Mouse (Mus musculus) stomach, postnatal 0 days (tissue): ENCODE data around the gene Npdc1. TPM values are rescaled to one million over a fixed set of nuclear protein-coding genes. Genes with fewer than 3 reads are reported as not detected.

ENCODE experiments used
- ATAC-seq: fragments of 200-750 bp; cut with Nextera tagmentation; 2 replicates; pipeline ENCODE4 v1.8.0; 2017; ENCODE audit not compliant: low FRiP score, low TSS enrichment
- DNase-seq: peaks from one replicate; pipeline ENCODE4 v3.0.0-alpha.2; 2016; ENCODE audit warnings: low spot score
- H3K27ac ChIP-seq: fragments of 300-500 bp; sonication (generic); replicated peaks from 2 replicates; pipeline ENCODE4 v1.5.1; 2014; ENCODE audit warnings: mild to moderate bottlenecking, control low read depth
- H3K27me3 ChIP-seq: fragments of 300-500 bp; sonication (generic); 2 replicates; pipeline ENCODE4 v1.6.1; 2014; ENCODE audit warnings: low read length; ENCODE audit not compliant: control insufficient read depth, insufficient read depth
- H3K36me3 ChIP-seq: fragments of 300-500 bp; sonication (generic); 2 replicates; pipeline ENCODE4 v1.6.1; 2014; ENCODE audit warnings: low read length, mixed read lengths; ENCODE audit not compliant: control insufficient read depth, insufficient read depth
- H3K4me1 ChIP-seq: fragments of 300-500 bp; sonication (generic); replicated peaks from 2 replicates; pipeline ENCODE4 v1.6.1; 2014; ENCODE audit warnings: antibody characterized with exemption; ENCODE audit not compliant: control insufficient read depth, insufficient read depth
- H3K4me2 ChIP-seq: fragments of 300-500 bp; sonication (generic); replicated peaks from 2 replicates; pipeline ENCODE4 v1.6.1; 2014; ENCODE audit warnings: low read depth, mild to moderate bottlenecking, control low read depth, moderate library complexity
- H3K4me3 ChIP-seq: fragments of 300-500 bp; sonication (generic); 2 replicates; pipeline ENCODE4 v1.5.1; 2014; ENCODE audit warnings: low read depth, low read length, control low read depth
- H3K9ac ChIP-seq: fragments of 300-500 bp; sonication (generic); 2 replicates; pipeline ENCODE4 v1.6.1; 2014; ENCODE audit warnings: mild to moderate bottlenecking, low read length, control low read depth, mixed read lengths
- H3K9me3 ChIP-seq: fragments of 300-500 bp; sonication (generic); 2 replicates; pipeline ENCODE4 v1.6.1; 2016; ENCODE audit warnings: low read length; ENCODE audit not compliant: control insufficient read depth
- CTCF ChIP-seq: IDR thresholded peaks from 2 replicates; pipeline ENCODE4 v1.5.1; 2016; ENCODE audit warnings: antibody characterized with exemption, low read depth, mild to moderate bottlenecking, moderate library complexity
- EP300 ChIP-seq: optimal IDR thresholded peaks from 2 replicates; pipeline ENCODE3; 2016; ENCODE audit warnings: antibody characterized with exemption
- WGBS: fragments of 180-500 bp; shearing (Covaris S2); extraction: QIAGEN DNeasy Blood & Tissue Kit; methylation state at CpG from one replicate; pipeline ENCODE4 v1.1.7; 2014; 5-methylcytosine and 5-hydroxymethylcytosine counted together
- polyA plus RNA-seq: library from polyadenylated mRNA; unstranded; fragments of >200 nt; fragmentation: Nextera tagmentation; extraction: Ambion mirVana; gene quantifications from 2 replicates; pipeline ENCODE4 v1.2.1, GENCODE M21; 2015

Npdc1 gene
- polyA plus RNA-seq, 1 experiment from 2014 or later: 53.0 TPM

DNA sequence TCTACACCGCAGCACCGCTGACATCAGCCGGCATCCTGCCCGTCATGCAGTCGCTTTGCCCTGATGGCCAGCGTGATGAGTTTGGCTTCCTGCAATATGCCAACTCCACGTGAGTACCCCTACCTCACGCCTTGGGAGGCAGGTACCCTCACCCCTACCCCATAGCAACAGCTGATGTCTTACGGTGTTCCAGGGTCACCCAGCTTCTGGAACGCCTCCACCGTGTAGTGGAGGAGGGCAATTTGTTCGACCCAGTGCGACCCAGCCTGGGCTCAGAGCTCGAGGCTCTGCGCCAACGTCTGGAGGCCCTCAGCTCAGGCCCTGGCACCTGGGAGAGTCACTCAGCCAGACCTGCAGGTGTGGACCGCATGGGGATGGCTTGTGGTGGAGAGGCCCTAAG is 34.0 kb downstream of the Npdc1 start:
- ATAC-seq (no peak), DNase-seq (no peak)
- TF ChIP-seq EP300: no peak
- no peaks in the 10 kb centered on the region for H3K9me3 ChIP-seq
- H3K4me1 ChIP-seq: no peaks in the 10 kb centered on the region
- WGBS: 88% methylated on average over 17 of the region's 17 CpGs
- H3K9ac ChIP-seq: no peak overlapping the region
- H3K4me2 ChIP-seq: no peak overlapping the region
- H3K4me3 ChIP-seq: no peak overlapping the region
- H3K27me3 ChIP-seq: no peaks in the 10 kb centered on the region
- H3K27ac ChIP-seq: no peak overlapping the region
- no peaks in the 10 kb centered on the region for H3K36me3 ChIP-seq

DNA sequence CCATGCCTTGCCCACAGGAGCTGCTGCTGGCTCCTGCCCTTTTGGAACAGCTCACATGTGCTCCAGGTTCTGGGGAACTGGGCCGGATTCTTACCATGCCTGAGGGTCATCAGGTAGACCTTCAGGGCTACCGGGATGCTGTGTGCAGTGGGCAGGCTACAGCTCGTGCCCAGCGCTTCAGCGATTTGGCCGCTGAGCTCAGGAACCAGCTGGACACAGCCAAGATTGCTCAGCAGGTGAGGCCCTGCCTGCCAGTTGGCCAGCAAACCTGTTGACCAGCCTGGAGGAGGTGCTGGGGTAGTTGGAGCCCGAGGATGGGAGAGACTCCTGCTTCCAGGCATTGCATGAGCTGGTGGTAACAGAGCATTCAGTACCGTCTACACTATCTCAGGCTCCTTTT is 35.1 kb downstream of the Npdc1 start:
- Histone ChIP-seq H3K4me3 (no peak overlapping the region), H3K4me1 (no peaks in the 10 kb centered on the region), H3K9me3 (no peaks in the 10 kb centered on the region), H3K27me3 (no peaks in the 10 kb centered on the region), H3K9ac (no peak overlapping the region), H3K4me2 (no peak overlapping the region), H3K27ac (no peak overlapping the region), H3K36me3 (no peaks in the 10 kb centered on the region)
- DNase-seq (no peak), ATAC-seq (no peak)
- TF ChIP-seq CTCF: no peak
- WGBS: 86% methylated on average over 8 of the region's 8 CpGs

DNA sequence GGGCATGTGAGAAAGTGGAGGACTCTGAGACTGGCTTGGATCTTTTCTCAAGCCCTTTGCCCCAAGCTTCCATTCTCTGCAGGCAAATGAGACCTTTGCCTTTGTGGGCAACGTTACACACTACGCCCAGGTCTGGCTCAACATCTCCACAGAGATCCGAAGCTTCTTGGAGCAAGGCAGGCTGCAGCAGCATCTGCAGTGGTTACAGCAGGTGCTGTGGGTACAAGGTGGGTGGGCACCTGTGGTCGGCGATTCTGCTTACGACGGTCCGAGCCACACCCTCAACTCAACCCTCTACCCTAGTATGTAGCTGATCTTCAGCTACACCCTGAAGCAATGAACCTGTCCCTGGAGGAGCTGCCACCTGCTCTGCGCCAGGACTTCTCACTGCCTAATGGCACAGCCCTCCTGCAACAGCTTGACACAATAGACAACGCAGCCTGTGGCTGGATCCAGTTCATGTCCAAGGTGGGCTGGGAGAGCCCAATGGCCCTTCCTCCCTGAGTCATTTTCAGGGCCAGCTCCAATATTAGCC is 37.2 kb downstream of the Npdc1 start:
- Histone ChIP-seq H3K4me2 (no peak overlapping the region), H3K4me1 (no peaks in the 10 kb centered on the region), H3K27ac (no peak overlapping the region), H3K9me3 (no peaks in the 10 kb centered on the region), H3K27me3 (no peaks in the 10 kb centered on the region), H3K36me3 (no peaks in the 10 kb centered on the region), H3K9ac (no peak overlapping the region), H3K4me3 (no peak overlapping the region)
- TF ChIP-seq CTCF (no peak), EP300 (no peak)
- DNase-seq: no peak
- WGBS: 90% methylated on average over 10 of the region's 10 CpGs
- ATAC-seq: no peak

DNA sequence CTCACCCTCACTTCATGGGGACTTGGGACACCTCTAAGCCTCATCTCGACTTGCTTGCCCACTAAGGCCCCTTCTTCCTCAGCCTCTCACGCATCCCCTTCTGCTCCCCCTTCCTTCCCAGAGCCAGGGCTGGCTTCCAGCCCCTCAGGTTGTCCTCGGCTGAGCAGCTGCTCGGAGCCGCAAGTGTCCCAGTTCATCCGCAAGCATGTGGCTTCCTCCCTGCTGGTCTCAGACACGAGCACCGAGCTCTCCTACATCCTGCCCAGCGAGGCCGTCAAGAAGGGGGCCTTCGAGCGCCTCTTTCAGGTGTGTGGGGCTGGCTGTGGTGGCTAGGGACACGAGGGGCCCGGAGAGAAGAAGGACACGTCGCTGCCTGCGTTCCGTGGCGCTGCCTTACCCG is 41.9 kb downstream of the Npdc1 start:
- Histone ChIP-seq H3K4me2 (no peak overlapping the region), H3K27me3 (no peaks in the 10 kb centered on the region), H3K36me3 (no peaks in the 10 kb centered on the region), H3K4me1 (no peaks in the 10 kb centered on the region), H3K27ac (no peak overlapping the region), H3K9ac (no peak overlapping the region), H3K4me3 (no peak overlapping the region), H3K9me3 (no peaks in the 10 kb centered on the region)
- WGBS: 85% methylated on average over 20 of the region's 20 CpGs
- DNase-seq: no peak
- TF ChIP-seq EP300 (no peak), CTCF (no peak)
- no peak for ATAC-seq

DNA sequence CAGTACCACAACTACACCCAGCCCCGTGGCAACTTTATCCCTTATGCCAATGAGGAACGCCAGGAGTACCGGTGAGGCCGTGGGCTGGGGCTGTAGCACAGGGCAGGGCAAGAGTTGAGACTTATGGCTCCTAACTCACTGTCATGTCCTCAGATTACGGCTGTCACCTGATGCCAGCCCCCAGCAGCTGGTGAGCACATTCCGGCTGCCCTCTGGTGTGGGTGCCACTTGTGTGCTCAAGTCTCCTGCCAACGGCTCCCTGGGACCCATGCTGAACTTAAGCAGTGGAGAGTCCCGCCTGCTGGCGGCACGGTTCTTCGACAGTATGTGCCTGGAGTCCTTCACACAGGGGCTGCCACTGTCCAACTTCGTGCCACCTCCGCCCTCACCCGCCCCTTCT is 43.5 kb downstream of the Npdc1 start:
- Histone ChIP-seq H3K4me3 (no peak overlapping the region), H3K9ac (no peak overlapping the region), H3K27ac (no peak overlapping the region), H3K27me3 (no peaks in the 10 kb centered on the region), H3K9me3 (no peaks in the 10 kb centered on the region), H3K36me3 (0 out of 2 replicates have a peak, but pooled peaks cover 2% of the 10 kb centered on the region), H3K4me1 (no peaks in the 10 kb centered on the region), H3K4me2 (no peak overlapping the region)
- DNase-seq: no peak
- WGBS: 89% methylated on average over 14 of the region's 14 CpGs
- TF ChIP-seq CTCF (no peak), EP300 (no peak)
- ATAC-seq: no peak

DNA sequence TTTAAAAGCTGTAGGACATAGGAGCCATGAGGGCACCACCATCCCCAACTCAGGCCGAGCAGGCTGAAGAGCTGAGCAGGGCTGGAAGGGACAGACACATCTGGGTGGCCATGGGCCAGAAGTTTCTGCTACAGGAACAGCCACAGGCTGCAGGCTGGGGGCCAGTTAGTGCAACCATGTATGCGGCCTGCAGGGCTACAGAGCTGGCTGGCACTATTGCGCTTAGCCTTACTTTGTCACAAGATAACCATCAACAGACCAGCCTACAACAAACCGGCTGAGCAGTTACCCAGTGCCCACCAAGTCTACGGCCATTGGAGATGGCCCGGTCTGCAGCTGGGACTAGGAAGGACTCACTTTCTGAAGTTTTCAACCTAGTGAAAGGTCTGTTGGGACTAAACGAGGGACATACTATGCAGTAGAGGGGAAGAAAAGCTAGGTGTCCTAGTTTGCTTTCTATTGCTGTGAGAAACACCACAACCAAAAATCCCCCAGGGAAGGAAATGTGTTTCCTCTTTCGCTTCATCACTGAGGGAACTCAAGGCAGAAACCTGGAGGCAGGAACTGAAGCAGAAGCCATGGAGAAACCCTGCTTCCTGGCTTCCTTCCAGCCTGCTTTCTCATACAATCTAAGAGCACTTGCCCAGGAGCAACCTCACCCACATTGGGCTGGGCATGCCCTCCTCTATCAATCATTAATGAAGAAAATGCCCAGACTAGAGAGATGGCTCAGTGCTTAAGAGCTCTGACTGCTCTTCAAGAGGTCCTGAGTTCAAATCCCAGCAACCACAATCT is 51.9 kb downstream of the Npdc1 start:
- ATAC-seq: no peak
- no peak overlapping the region for H3K27ac ChIP-seq
- TF ChIP-seq EP300 (no peak), CTCF (no peak)

More for the DNA sequence above, 51.9 kb downstream of the Npdc1 start:
- no peaks in the 10 kb centered on the region for H3K27me3 ChIP-seq
- H3K9ac ChIP-seq: no peak overlapping the region
- H3K36me3 ChIP-seq: 0 out of 2 replicates have a peak, but pooled peaks cover 2% of the 10 kb centered on the region
- H3K4me2 ChIP-seq: no peak overlapping the region
- no peaks in the 10 kb centered on the region for H3K4me1 ChIP-seq
- H3K4me3 ChIP-seq: no peak overlapping the region
- 81% methylated on average over 8 of the region's 8 CpGs for WGBS
- no peak for DNase-seq
- H3K9me3 ChIP-seq: no peaks in the 10 kb centered on the region
